Mouse (Mus musculus) cortical plate, adult 2 months (tissue): ENCODE data around the gene Spsb4. TPM values are rescaled to one million over a fixed set of nuclear protein-coding genes. Genes with fewer than 3 reads are reported as not detected.

Source experiments
- H3K27ac ChIP-seq: fragments of 200-500 bp; 2 replicates; pipeline ENCODE4 v1.5.1; 2012; ENCODE audit warnings: low read length, control low read depth, inconsistent platforms; ENCODE audit not compliant: insufficient read depth
- H3K4me1 ChIP-seq: fragments of 200-500 bp; 2 replicates; pipeline ENCODE4 v1.6.1; 2011; ENCODE audit warnings: low read length; ENCODE audit not compliant: control insufficient read depth, insufficient read depth
- H3K4me3 ChIP-seq: fragments of 200-500 bp; 2 replicates; pipeline ENCODE4 v1.5.1; 2011; ENCODE audit warnings: mild to moderate bottlenecking, low read length, control low read depth; ENCODE audit not compliant: insufficient read depth
- CTCF ChIP-seq: fragments of 200-500 bp; IDR thresholded peaks from 2 replicates; pipeline ENCODE4 v1.5.1; 2011; ENCODE audit warnings: mild to moderate bottlenecking, control low read depth, low read length; ENCODE audit not compliant: insufficient read depth; ENCODE audit errors: extremely low read depth
- POLR2A ChIP-seq: fragments of 200-500 bp; IDR thresholded peaks from 2 replicates; pipeline ENCODE4 v1.6.1; 2011; ENCODE audit warnings: mild to moderate bottlenecking, low read length, control low read depth; ENCODE audit not compliant: insufficient read depth; ENCODE audit errors: extremely low read depth
- polyA plus RNA-seq: library from polyadenylated mRNA; depleted of rRNA; stranded (reverse); fragments of >200 nt; gene quantifications from 2 replicates; pipeline ENCODE4 v1.2.3, GENCODE M21; 2012; rRNA removed

Spsb4 gene
- polyA plus RNA-seq, 1 experiment = 3.7 TPM

- Histone ChIP-seq H3K27ac (no peak overlapping the region), H3K4me1 (no peaks in the 10 kb centered on the region), H3K4me3 (no peak overlapping the region)
- TF ChIP-seq CTCF (no peak), POLR2A (no peak)
Measured at GRCm38 (mm10) chr9:96893582-96893981, 125.1 kb downstream of the Spsb4 start.

Other genes starting within 250 kb of the Spsb4 start
- 10.9 and 11.8 TPM in 2 replicates for gene Pxylp1, start 126.2 kb downstream of the Spsb4 start, polyA plus RNA-seq
- gene Slc25a36, start 92.3 kb upstream of the Spsb4 start, polyA plus RNA-seq = 60.3 and 67.2 TPM in 2 replicates